Mouse (Mus musculus): ENCODE results near the gene Prkcd.

Gene Prkcd

DNA sequence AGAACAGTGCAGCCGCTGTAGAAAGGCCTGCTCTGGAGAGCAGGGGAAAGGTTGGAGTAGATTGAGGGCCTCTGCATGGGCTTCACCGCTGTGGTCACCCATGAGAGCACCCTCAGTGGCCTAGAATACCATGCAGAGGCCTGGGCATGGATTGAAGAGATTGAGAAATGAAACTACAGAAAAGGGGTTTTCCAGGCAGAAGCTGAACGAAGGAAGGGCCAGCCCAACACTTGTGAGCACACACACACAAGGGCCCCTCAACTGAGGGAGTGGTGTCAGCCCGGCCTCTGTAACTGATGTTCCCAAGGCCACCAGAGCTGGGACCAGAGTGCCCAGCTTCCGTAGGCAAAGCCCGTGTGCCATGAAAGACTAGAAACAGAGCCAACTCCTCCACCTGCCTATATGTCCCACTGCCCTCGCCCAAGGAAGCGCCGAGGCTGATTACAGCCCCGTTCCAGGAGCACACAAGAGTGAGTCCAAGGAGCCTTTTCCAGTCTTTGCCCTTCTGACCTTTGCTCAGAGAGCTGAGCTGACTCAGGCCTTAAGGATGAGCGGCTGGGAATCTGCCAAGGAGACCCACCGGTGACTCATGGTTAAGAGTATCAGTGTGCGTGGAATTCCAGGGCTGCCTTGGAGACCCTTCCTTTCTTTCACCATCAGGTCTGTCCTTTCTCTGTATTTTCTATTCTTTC, 9.4 kb upstream of the Prkcd start:
- DNase-seq (ENCODE audit: low spot score): no peak

DNA sequence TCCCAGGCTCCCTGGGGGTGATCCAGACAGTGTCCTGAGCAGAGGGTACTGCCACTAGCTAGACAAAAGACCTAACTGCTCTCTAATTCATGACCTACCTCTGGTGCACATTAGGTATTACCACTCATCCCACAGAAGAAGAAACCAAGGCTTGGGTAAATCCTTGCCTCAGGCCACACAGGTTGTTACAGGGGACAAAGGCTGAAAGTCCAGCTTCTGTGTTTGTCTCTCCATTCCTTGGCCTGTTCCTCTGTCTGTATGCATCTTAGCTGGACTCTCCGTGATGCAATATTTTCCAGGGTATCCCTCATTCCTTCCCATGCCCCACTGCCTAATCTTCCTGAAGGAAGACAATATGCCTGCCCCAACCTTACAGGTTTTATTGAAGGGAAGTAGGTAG, 8.4 kb upstream of the Prkcd start:
- DNase-seq (ENCODE audit: low spot score): no peak

DNA sequence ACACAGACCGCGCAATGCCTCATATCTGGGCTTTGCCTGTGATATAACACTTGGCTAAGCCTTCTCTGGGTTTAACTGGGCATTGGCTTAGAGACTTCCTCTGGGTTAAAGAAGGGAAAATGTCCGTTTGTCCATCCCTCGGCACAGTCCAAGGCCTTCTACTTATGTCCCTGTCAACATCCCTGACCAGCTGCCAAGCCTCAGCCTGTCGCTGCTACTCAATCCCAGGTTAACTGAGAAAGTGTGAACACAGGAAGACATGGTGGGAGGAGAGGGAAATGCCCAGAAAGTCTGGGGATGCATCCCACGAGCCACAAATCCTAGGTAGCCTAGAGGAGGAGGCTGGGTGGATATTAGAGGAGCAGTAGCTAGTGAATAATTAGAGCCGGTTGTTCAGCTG, 7.7 kb upstream of the Prkcd start:
- no peak for DNase-seq (ENCODE audit: low spot score)

DNA sequence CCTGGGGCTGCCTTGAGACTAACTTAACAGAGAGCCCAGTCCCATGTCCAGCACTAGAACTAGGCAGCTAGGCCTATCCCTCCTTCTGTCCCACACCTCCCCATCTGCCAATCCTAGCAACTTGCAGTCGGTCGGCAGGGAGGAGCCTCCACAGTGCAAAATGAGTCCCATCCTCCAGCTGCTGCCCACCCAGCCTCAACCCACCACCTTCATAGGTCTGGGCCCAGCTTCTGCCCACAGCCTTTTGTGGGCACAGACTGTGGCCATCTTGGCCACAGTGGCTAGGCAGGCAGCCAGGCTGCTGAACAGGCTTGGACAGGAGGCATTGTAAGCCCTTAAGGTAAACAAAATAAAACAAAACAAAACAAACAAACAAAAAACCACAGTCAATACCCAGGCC, 5.8 kb upstream of the Prkcd start:
- no peak for DNase-seq (ENCODE audit: low spot score)

DNA sequence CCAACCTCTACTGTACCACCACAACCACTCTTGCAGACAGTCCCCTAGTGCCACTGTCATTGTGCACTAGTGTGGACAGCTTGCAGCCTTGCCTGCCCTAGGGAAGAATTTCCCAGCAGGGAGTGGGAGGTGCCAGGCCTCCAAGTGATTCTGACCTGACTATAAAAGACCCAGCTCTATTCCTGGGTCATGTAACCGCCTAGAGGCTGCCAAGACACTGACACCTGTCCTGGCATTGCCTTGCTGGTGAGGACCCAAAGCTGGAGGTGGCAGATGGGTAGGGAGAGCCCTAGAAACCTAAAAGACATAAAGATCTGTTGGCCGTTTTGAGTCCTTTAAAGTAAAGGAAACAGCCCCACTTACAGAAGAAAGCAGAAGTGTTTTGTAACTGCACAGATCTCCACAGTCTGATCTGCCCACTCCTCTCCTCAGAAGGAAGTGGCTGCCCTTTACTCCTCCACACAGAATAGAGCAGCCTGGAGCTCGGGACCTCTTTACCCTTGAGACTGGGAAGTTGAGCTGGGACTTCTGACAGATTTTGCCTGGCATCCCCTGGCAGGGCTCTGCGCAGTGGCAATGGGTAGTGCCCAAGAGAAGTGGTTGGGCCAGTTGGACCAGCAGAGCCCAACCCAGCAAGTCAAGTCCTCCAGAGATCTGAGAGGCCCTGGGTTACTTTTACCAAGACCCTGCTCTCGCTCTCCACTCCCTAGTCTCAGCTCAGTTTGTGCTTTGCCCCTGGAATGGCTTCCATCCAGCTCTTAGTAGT, 5.0 kb upstream of the Prkcd start:
- no peak for DNase-seq (ENCODE audit: low spot score)

DNA sequence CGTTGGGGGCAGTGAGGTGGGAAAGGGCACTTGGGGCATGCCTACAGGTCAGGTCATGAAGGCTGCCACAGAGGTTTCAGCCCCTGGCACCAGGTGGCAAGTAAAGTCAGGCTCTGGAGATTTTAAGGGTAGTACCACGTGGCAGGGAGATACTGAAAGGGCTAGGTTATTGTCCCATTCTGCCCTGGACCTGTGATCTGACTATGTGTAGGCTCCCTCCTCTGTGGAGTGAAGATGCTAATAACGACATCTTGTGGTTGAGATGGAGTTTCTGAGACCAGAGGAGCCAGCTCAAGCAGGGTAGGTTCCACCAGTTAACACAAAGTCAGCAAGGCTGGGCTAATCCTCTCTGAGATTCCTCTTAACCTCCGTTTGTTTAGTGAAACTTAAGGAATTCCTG, 3.8 kb upstream of the Prkcd start:
- no peak for DNase-seq (ENCODE audit: low spot score)

DNA sequence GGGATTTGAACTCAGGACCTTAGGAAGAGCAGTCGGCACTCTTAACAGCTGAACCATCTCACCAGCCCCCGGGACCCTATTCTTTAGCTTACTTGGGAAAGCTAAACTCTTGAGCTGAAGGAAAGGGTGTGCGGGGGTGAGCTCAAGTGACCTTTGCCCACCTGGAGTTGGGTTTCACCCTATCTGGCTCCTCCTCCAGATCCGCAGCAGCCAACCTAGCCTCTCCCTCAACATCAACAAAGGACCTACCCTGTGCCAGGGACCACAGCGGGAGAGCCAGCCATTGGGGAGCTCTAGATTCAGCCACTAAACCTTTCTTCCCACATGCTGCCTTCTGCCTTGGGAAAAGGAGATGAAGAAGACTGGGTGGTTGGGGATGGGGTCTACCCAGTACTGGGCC, 2.2 kb upstream of the Prkcd start:
- no peak for DNase-seq (ENCODE audit: low spot score)

DNA sequence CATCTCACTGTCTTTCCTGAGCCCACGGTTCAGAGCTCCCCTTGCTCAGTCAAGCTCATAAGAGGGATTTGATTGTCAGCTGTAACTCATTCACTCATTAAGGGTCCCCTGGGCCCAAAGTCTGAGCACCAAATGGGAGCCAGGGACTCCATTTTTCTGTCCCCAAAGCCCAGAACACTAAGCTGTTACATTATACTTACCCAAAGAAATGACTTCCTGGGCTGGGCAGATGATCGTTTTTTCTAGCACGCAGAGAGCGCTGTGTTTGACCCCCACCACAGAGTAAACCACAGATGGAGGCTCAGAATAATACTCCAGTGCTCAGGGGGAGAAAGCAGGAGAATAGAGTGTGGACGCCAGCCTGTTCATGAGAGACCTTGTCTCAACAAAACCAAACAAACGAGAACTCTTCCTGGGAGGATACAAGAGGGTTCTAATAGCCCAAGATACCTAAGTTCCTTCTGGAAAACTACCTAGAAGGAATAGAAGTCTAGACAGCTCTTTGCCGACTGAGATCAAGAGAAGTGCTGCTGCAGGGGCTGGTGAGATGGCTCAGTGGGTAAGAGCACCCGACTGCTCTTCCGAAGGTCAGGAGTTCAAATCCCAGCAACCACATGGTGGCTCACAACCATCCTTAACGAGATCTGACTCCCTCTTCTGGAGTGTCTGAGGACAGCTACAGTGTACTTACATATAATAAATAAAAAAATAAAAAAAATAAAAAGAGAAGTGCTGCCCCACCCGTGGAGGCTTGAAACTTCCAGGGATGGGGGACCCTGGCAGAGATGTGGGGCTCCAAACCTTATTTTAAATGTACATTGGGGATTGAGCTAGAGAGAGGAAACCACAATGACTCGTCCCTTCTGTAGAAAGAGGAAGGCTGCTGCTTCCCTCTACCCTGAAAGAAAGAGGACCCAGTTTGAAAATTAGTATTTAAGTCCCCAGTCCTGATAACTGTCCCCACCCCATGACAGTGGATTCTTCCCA, 1.0 kb upstream of the Prkcd start:
- no peak for DNase-seq (ENCODE audit: low spot score)

DNA sequence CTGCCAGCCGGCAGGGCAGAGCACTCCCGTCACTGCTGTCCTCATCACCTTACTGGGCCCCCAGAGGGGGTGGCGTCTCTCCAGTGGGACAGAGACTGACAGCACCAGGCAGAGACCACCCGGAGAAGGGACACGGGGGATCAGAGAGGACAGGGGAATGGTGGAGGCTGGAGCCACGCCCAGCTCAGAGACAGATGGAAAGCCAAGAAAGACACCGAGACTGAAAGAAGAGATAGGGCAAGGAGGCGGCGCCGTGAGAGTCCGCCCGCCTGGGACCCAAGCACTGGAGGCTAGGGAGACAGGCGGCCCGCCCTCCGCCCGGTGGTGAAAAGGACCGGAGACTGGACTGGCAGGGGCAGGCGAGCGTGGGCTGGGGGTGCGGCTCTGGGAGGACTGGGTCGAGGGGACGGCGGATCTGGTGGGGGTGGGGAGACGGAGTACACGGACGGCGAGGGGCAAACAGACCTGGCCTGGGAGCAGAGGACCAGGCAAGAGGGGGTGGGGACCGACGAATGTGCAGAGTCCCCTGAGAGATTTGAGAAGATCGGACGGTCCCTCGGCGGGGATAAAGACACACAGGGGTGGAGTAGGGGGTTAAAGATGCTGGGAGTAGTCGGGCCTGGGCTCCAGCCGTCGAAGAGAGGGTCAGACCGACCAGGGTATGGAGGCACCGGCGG, 741 bp downstream of the Prkcd start:
- peak; percentile 56 for DNase-seq (ENCODE audit: low spot score)

DNA sequence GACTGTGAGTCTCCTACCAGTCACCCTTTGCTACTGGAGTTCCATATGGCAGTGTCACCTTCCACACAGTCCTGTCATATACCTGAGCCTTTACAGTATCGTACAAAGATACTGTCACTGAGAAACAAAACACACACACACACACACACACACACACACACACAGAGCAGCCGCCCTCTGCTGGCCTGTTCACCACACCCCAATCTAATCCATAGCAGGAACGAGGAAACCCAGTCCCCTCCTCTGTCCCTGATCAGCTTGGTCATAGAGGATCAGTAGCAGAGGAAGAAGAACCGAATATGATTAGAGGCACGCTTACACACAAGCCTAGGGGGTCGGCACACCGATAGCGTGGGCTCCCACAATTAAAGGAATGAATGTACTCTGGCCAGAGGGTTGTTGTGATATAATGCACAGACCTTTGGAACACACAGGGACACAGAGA, 1.7 kb downstream of the Prkcd start:
- no peak for DNase-seq (ENCODE audit: low spot score)

DNA sequence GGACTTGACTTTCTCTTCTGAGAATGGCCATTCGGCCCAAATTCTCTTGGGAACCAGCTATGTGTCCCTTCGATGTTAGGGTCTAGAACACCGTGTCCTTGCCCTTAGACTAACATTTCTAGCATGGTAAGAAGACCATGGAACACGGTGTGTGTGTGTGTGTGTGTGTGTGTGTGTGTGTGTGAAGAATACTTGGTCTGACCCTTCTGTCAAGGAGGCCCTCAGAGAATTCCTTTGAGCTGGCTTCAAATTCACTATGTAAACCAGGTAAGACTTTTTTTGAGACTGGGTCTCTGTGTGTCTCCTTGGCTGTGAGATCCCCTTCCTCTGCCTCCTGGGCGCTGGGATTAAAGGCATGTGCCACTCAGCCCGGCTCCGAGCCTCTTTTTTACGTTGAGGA, 3.5 kb downstream of the Prkcd start:
- no peak for DNase-seq (ENCODE audit: low spot score)

DNA sequence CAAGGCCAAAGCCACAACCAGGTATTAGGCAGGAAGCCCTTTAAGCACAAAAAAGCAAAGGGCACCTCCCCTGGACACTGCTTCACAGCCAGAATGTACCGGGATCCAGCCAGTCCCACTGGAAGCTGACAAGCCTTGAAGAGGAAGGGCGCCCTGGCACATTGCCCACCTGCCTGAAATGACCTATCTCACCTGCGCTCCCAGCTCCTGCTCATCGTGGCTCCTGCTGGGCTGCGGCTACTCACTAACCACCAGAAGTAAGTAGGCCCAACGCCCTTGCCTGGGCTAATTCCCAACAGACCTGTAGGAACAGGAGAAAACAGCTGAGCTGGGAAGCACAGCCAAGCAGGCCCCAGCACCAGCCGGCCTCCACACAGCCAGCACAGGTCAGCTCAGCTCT, 3.9 kb downstream of the Prkcd start:
- DNase-seq (ENCODE audit: low spot score): no peak

DNA sequence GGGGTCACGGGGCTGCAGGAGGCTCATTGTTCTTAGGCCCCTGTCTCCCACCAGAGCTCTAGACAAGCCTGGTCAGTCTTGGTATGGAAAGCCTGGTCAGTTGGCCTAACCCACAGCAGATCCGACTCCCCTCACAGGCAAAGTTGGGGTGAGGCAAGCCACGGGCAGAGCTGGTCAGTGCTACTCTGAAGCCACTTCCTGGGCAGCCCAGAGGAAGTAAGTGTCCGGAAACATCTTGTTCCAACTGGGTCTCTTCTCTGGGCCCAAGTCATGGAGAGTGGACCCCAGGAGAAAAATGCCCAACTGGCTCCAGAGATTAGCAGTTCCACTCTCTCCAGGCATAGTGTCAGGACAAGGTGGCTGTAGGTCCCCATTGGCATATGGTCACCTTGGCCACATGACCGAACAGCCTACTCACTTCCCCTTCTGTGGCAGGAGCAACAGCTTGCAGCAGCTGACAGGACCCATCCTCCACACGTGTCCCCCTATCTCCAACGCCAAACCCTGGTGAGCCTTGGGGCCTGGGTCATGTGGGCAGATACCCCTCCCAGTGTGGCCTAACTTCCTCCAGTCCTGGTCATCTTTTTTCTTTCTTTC, 5.9 kb downstream of the Prkcd start:
- no peak for DNase-seq (ENCODE audit: low spot score)

DNA sequence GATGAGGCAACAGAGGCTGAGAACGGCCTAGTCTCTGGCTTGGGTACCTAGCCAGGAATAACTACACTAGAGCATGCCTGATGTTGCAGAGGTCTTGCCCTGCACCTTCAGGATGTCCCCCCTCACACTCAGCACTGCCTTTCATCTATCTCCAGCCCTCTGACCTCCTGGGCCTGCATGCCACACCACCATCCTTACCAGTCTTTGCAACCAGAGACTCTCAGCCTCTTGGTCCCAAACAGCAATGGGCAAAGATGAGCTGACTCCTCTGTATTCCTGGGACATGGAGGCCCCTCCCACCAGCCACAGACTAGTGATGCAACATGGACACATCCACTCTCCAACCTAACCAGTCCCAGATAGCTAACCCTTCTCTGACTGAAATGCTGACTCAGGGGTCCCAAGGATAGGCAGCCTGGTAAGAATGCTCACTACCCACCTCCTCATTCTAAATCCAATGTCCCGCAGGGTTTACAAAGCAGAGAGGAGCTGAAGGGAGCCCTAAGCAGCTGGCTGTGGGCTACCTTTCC, 7.2 kb downstream of the Prkcd start:
- DNase-seq (ENCODE audit: low spot score): no peak

DNA sequence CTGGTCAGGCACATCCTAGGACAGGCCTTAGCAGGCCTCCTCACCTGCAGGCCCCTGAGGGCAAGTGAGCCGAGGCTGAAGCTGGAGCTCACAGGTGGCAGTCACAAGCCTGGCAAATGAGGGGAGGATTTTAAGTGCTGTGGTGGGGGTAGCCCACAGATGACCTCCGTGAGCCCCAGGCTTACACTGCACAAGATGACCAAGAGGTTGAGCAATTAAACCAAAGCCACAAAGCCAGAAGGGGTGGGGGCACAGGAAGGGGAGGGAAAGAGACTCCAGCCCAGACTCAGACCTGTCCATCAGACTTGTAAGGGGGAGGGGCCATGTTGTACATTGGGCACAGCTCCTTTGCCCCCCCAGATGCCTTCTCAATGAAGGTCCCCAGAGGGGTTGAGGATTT, 9.3 kb downstream of the Prkcd start:
- no peak for DNase-seq (ENCODE audit: low spot score)

DNA sequence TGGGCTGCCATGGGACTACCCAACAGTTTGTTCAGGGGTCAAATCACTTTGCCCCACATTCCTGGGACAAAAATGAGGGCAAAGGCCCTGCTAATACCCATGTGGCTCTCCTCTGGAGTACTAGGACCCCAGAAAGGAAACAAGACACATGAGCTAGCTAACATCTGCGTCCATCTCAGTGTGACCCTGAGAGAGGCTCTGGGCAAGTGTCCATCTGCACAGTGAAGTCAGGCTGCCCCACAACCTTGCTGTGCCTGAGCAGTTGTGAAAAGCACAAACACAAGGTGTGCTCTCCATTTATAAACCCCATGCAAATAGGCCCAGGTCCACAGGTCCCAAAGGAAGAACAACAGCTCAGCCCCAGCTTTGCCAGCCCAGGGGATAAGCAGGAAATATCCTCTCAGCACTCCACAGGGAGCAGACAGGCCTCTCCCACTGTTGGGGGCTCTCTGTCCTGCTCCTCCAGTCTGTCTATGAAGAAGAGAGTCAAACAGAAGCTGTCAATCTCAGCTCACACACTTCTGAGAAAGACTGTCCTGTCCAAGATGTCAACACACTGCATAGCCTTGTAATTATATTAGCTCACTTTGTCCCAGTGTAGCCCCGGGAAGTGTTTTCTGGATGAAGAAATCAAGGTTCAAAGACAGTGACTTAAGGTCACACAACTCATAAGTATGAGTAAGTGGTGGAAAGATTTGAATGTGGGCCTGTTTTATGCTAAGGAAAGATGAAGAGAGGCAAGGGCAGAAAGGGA, 12.9 kb downstream of the Prkcd start:
- DNase-seq (ENCODE audit: low spot score): peak; percentile 49

DNA sequence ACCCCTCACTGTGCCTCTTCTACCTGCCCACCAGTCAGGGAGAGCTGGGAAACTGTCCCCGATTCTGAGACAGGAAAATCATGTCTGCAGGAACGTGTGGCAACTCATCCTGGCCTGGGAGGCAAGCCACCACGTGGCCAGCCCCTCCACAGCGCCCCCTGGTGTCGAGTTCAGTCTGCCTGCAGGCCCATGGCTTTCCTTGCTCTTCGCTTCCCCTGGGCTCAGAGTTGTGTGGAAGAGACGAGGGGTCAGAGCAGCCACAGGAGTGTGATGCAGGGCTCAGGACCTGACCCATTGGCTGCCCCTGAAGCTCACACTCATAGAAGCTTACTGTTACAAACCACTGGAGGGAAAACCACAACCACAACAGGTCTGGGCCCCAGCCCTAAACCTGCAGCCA, 13.5 kb downstream of the Prkcd start:
- peak; percentile 48 for DNase-seq (ENCODE audit: low spot score)

DNA sequence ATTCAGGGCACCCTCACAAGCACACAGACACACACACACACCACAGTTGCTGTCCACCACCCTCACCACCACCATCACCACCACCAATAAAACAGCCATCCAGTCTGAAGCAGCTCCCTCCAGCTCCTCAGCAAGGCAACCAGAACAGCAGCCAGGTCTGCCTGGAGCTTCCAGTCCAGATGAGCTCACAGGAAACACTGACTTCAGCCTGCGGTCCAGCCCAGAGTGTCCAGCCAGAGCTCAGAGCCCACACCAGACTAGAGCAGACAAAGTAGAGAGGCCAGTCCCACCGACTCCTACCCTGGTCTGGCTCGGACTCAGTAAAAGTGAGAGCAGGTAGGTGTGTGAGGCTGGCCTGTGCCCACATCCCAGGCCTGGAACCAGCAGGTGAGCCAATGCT, 15.1 kb downstream of the Prkcd start:
- no peak for DNase-seq (ENCODE audit: low spot score)

DNA sequence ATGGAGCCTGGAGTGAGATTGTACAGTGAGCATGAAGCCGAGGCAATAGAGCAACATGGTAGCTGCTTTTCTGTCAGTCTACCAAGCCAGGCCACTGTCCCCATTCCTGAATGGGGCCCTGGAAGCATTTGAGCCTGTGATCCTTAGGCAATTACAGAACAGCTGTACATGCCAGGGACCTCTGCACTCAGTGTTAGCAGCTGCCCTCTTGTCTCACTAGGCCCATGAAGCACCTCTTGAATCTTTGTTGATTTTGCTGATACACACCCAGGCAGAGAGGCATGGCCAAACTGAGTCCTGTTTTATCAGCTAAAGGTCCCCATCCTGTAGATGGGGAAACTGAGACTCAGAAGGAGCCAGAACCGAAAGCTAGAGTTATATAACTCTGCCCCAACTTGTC, 15.7 kb downstream of the Prkcd start:
- no peak for DNase-seq (ENCODE audit: low spot score)

DNA sequence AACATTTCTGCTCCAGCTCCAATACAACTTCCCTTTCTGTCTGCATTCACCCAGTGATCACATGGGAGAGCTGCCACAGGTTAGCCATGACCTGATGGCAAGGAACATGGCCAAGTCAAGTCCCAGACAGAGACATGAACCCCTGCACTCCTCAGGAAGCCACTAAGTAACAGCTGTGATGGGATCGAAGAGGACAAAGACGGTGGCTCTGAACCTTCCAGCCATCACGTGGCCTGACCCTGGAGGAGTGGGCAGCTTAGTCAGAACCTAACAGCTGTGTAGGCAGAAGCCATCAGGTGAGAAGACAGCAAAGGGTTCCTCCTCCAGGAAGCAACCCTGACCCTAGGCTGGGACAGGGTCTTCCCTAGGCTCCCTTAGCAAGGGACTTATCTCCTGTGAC, 16.5 kb downstream of the Prkcd start:
- DNase-seq (ENCODE audit: low spot score): no peak

DNA sequence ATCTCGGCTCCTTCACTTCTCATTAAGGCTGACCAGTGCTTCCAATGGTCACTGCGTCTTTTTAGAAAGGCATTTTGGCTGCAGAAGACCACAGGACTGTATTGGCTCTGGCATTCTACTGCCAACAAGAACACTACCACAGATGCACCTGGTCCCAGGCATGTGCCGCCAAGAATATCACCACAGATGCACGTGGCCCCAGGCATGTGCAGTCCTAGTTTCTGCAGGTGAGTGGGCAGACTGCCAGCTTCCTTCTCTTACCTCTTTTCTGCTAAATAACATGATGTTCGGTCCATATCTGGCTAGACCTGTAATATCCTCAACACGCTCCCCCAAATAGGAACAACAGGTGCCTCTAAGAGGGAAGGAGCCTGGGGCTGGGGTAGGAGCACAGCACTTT, 17.8 kb downstream of the Prkcd start:
- no peak for DNase-seq (ENCODE audit: low spot score)

Measured in ovary, adult 18-20 months (tissue).